Comparison of ENCODE assay signal across 19 mouse cellular contexts in the genomic region with DNA sequence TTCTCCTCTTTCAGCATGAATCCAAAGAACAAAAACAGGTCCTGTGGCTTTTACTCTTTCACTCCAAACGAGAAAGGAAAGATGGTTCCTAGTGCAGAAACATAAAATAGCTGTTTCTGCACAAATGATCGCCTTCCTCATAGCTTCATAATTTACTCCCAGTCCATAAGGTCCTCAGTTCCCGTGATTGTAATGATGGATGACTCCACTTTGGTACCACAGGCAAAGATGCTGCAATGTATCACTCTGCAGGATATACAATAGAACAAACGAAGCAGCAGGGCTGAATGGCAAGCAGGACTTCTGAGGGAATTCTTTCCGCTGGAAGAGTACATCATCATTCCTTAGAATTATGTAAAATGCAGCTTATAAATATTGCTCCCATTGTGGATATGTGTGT.
"Had no signal": no experiment of that assay in that cellular context is flagged by ENCODE, and none has a peak within 500 bp of the region (broad histone marks: within the 10 kb centered on the region; RNA-seq: fewer than 3 reads in every experiment).

No protein-coding gene starts in this region.

- H3K9me3 ChIP-seq: limb, embryonic 10.5 days; limb, embryonic 13.5 days; liver, embryonic 13.5 days had no signal

- H3K4me3 ChIP-seq: layer of hippocampus, adult 2 months; limb, embryonic 10.5 days; limb, embryonic 13.5 days; liver, embryonic 13.5 days; myocyte had no signal

- H3K27ac ChIP-seq: kidney, postnatal 0 days; layer of hippocampus, adult 2 months; limb, embryonic 10.5 days; limb, embryonic 13.5 days; liver, embryonic 13.5 days; stomach, postnatal 0 days had no signal

- H3K9ac ChIP-seq: limb, embryonic 13.5 days; liver, embryonic 13.5 days had no signal

- DNase-seq: kidney, adult 2 months; kidney, postnatal 25 days; layer of hippocampus, adult 9-11 months; liver; liver, embryonic 13.5 days; lung, adult 2 months; lung, postnatal 14 days; lung, postnatal 4 days; right cerebral cortex, postnatal 4 days; thymus, adult 2 months; thymus, postnatal 14 days; thymus, postnatal 4 days had no signal

- H3K27me3 ChIP-seq: limb, embryonic 13.5 days; liver, embryonic 13.5 days had no signal

- H3K36me3 ChIP-seq: limb, embryonic 10.5 days; limb, embryonic 13.5 days; liver, embryonic 13.5 days had no signal

- ATAC-seq: intestine, postnatal 0 days had no signal

- H3K4me1 ChIP-seq: liver, embryonic 13.5 days had no signal

- H3K4me2 ChIP-seq: limb, embryonic 13.5 days; liver, embryonic 13.5 days had no signal
